9 mouse cellular contexts compared by ENCODE assay signal in the genomic region with DNA sequence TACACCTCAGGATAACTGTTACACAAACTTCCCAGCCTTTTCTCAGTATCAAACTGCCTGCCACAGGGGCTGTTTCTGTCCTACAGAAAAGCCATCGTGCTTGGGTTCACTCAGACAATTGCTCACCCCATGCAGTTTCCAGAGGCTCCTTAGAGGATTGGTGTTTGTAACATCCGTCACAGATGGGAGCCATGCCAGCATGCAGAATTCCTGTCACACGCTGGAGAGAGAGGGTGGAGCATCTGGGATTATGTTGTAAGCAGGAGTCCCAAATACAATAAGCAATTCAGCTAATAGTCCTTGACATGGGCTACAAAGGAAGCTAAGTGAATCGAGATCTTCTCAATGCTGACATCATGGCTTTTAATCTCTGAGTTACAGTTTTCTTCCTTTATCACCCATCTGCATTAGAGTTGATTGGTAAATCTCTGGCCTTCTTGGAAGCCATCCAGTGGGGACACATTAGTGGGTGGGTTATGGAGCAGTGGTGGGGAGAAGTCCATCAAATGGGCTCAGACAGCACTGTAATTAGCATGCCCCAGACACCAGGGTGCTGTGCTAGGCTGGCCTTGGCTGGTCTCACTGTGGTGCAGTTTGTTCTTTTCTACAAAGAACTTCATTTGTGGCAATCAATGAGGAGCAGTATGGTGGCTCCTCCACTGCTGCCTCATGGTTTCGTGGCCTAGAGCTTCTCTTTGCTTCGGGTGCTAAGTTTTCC.
DNase-seq lines count a peak whose midpoint lies in the region; ATAC-seq lines count a peak whose summit lies in the region.
"Had no signal": no experiment of that assay in that cellular context is flagged by ENCODE, and none has a peak within 500 bp of the region (broad histone marks: within the 10 kb centered on the region; RNA-seq: fewer than 3 reads in every experiment).

No protein-coding gene starts in this region.

- ATAC-seq in hindbrain, embryonic 11.5 days (ENCODE audit: low FRiP score): peak; percentile 83
- ATAC-seq in midbrain, embryonic 12.5 days (ENCODE audit: low FRiP score, low read depth): peak; percentile 88
- ATAC-seq in erythroblast, adult 5-6 weeks (replicated peaks; ENCODE audit: low FRiP score, poor library complexity, severe bottlenecking): no peak

- 40% methylated on average over 6 of the region's 6 CpGs for WGBS in hindbrain, embryonic 11.5 days
- WGBS in midbrain, embryonic 12.5 days: 26% methylated on average over 6 of the region's 6 CpGs

- no peak overlapping the region for H3K4me3 ChIP-seq in hindbrain, embryonic 11.5 days (ENCODE audit: low read depth, low read length)
- no peak overlapping the region for H3K4me3 ChIP-seq in midbrain, embryonic 12.5 days

- no peaks in the 10 kb centered on the region for H3K36me3 ChIP-seq in hindbrain, embryonic 11.5 days (ENCODE audit: control insufficient read depth, insufficient read depth, low read length)
- H3K36me3 ChIP-seq in midbrain, embryonic 12.5 days: no peaks in the 10 kb centered on the region

- H3K4me1 ChIP-seq in hindbrain, embryonic 11.5 days (replicated peaks; ENCODE audit: control insufficient read depth, insufficient read depth, low read length): no peaks in the 10 kb centered on the region
- peaks cover 12% of the 10 kb centered on the region for H3K4me1 ChIP-seq in midbrain, embryonic 12.5 days

- no peak overlapping the region for H3K4me2 ChIP-seq in hindbrain, embryonic 11.5 days (replicated peaks; ENCODE audit: low read depth, low read length)
- no peak overlapping the region for H3K4me2 ChIP-seq in midbrain, embryonic 12.5 days (replicated peaks)

- H3K9me3 ChIP-seq in hindbrain, embryonic 11.5 days (ENCODE audit: control insufficient read depth, low read length): no peaks in the 10 kb centered on the region
- no peaks in the 10 kb centered on the region for H3K9me3 ChIP-seq in midbrain, embryonic 12.5 days

- H3K27ac ChIP-seq in hindbrain, embryonic 11.5 days (ENCODE audit: low read depth, low read length): no peak overlapping the region; the same call in 1 of the 2 replicates
- H3K27ac ChIP-seq in midbrain, embryonic 12.5 days (replicated peaks): no peak overlapping the region
- H3K27ac ChIP-seq: liver, embryonic 14.5 days had no signal

- no peaks in the 10 kb centered on the region for H3K27me3 ChIP-seq in hindbrain, embryonic 11.5 days (ENCODE audit: control insufficient read depth, insufficient read depth, low read length)
- H3K27me3 ChIP-seq in midbrain, embryonic 12.5 days: peaks cover 47% of the 10 kb centered on the region

- DNase-seq in embryo, embryonic 10 days (ENCODE audit: low spot score): peak; percentile 50
- no peak for DNase-seq in embryo, embryonic 9.5 days (ENCODE audit: extremely low spot score)
- peak; percentile 3 for DNase-seq in adipocyte (ENCODE audit: low spot score)
- peak; percentile 36 for DNase-seq in hindbrain, embryonic 11.5 days (ENCODE audit: low spot score)
- DNase-seq in cerebellum, postnatal 36 days: no peak
- DNase-seq in gastrocnemius, postnatal 10 days: no peak

- no peak overlapping the region for H3K9ac ChIP-seq in hindbrain, embryonic 11.5 days (ENCODE audit: low read depth, low read length)
- H3K9ac ChIP-seq in midbrain, embryonic 12.5 days (replicated peaks): no peak overlapping the region
- H3K9ac ChIP-seq: liver, embryonic 14.5 days had no signal

Comparison
In these comparisons a context has a peak if more than half of its experiments do, and no peak if none do; other contexts are left out.
1. DNase-seq: peak in embryo, embryonic 10 days (single experiment), adipocyte (single experiment) and hindbrain, embryonic 11.5 days (single experiment); none in embryo, embryonic 9.5 days (single experiment), cerebellum, postnatal 36 days (0 of 2) and gastrocnemius, postnatal 10 days (single experiment).